Mouse (Mus musculus): ENCODE results near the gene 9130023H24Rik. TPM values are rescaled to one million over a fixed set of nuclear protein-coding genes. Genes with fewer than 3 reads are reported as not detected.

The 9130023H24Rik gene
- total and polyA plus RNA-seq, 3 experiments: 2.1 to 3.2 (median 2.2) TPM

GRCm38 (mm10) chr7:128209826-128210225 lies 28.0 kb downstream of the 9130023H24Rik start:
- Histone ChIP-seq H3K9me3 (replicated peaks; ENCODE audit: low read length) (no peaks in the 10 kb centered on the region), H3K4me3 (replicated peaks in 1 of 3; ENCODE audit: low read depth in 2 of 3, low read length in 2 of 3, poor library complexity in 1 of 3) (no peak overlapping the region), H3K79me2 (replicated peaks; ENCODE audit: control insufficient read depth, extremely low read depth, insufficient read depth, poor library complexity, severe bottlenecking) (no peaks in the 10 kb centered on the region), H3K27ac (ENCODE audit: insufficient read depth, low read depth) (no peak overlapping the region), H3K4me1 (ENCODE audit: control insufficient read depth in 1 of 2, insufficient read depth in 2 of 2) (no peaks in the 10 kb centered on the region; a peak in 1 of 4 replicates), H3K9ac (ENCODE audit: insufficient read depth, low read depth) (no peak overlapping the region), H3K4me2 (ENCODE audit: insufficient read depth, low read depth, poor library complexity, severe bottlenecking) (no peak overlapping the region), H3K27me3 (replicated peaks) (peaks cover 8% of the 10 kb centered on the region), H3K36me3 (replicated peaks in 1 of 2; ENCODE audit: control insufficient read depth in 1 of 2, insufficient read depth in 1 of 2, low read length in 1 of 2) (no peaks in the 10 kb centered on the region)
- DNase-seq (ENCODE audit: extremely low read depth): no peak
- dilution Hi-C loops (cut with MboI; ENCODE audit: extremely low pct_ligation_motif_present, extremely low pct_unique_long_range_greater_than_20kb, low sequenced_read_pairs): no loop called here
- in situ Hi-C loops (cut with MboI; ENCODE audit: low pct_ligation_motif_present, low pct_unique_long_range_greater_than_20kb, low sequenced_read_pairs): loop anchor here (10.0 kb wide), 1 partner anchor 215 kb away; the partner anchor contains the start of gene Pycard
- TF ChIP-seq RAD21 (IDR thresholded peaks at IDR 0.05; ENCODE audit: low read depth, low read length): no peak
- TF ChIP-seq NELFE (IDR thresholded peaks at IDR 0.05; ENCODE audit: low read depth, low read length): no peak
- TF ChIP-seq NRF1 (IDR thresholded peaks at IDR 0.05; ENCODE audit: low read depth, low read length): no peak
- TF ChIP-seq ZC3H11A (IDR thresholded peaks at IDR 0.05; ENCODE audit: low read depth, low read length): no peak
- no peak for TF ChIP-seq ZKSCAN1 (IDR thresholded peaks at IDR 0.05; ENCODE audit: borderline replicate concordance, low read depth, low read length)
- TF ChIP-seq E2F4 (IDR thresholded peaks at IDR 0.05; ENCODE audit: insufficient replicate concordance, low read depth, low read length): no peak
- TF ChIP-seq USF1 (IDR thresholded peaks at IDR 0.05; ENCODE audit: low read depth, low read length): no peak
- TF ChIP-seq TBP (conservative IDR thresholded peaks at IDR 0.05; ENCODE audit: low read depth, low read length): no peak
- no peak for TF ChIP-seq UBTF (IDR thresholded peaks at IDR 0.05; ENCODE audit: low read depth, low read length)
- no peak for TF ChIP-seq MYC (IDR thresholded peaks at IDR 0.05; ENCODE audit: low read depth, low read length)
- no peak for TF ChIP-seq MAZ (IDR thresholded peaks at IDR 0.05; ENCODE audit: low read depth, low read length)
- no peak for TF ChIP-seq JUND (conservative IDR thresholded peaks at IDR 0.05; ENCODE audit: low read depth, low read length)
- TF ChIP-seq GABPA (IDR thresholded peaks at IDR 0.05; ENCODE audit: insufficient replicate concordance, low read depth, low read length): no peak
- no peak for TF ChIP-seq IRF4 (IDR thresholded peaks at IDR 0.05; ENCODE audit: low read depth, low read length)
- TF ChIP-seq SMC3 (IDR thresholded peaks at IDR 0.05; ENCODE audit: low read depth, low read length): no peak
- no peak for TF ChIP-seq ZNF384 (IDR thresholded peaks at IDR 0.05; ENCODE audit: low read depth, low read length)

- H3K27ac ChIP-seq (ENCODE audit: insufficient read depth, low read depth): no peak overlapping the region
- H3K9me3 ChIP-seq (replicated peaks; ENCODE audit: low read length): no peaks in the 10 kb centered on the region
- TF ChIP-seq SMC3 (IDR thresholded peaks at IDR 0.05; ENCODE audit: low read depth, low read length) (peak; percentile 97), ZMIZ1 (IDR thresholded peaks at IDR 0.05; ENCODE audit: low read depth, low read length) (no peak), NELFE (IDR thresholded peaks at IDR 0.05; ENCODE audit: low read depth, low read length) (peak; percentile 37; the same call in 1 of the 2 replicates), ZKSCAN1 (IDR thresholded peaks at IDR 0.05; ENCODE audit: borderline replicate concordance, low read depth, low read length) (no peak), ZC3H11A (IDR thresholded peaks at IDR 0.05; ENCODE audit: low read depth, low read length) (peak; percentile 85), CHD1 (IDR thresholded peaks at IDR 0.05; ENCODE audit: low read depth, low read length) (no peak), IRF4 (IDR thresholded peaks at IDR 0.05; ENCODE audit: low read depth, low read length) (peak; percentile 32; the same call in 1 of the 2 replicates), CTCF (conservative IDR thresholded peaks at IDR 0.05 in 1 of 2, IDR thresholded peaks at IDR 0.05 in 1 of 2; ENCODE audit: low read depth in 2 of 2, low read length in 2 of 2) (peak; percentile 80 to 97), TCF12 (IDR thresholded peaks at IDR 0.05; ENCODE audit: low read depth, low read length) (0 out of 2 replicates have a peak, but pooled peaks have one; percentile 35)
- H3K36me3 ChIP-seq (replicated peaks in 1 of 2; ENCODE audit: control insufficient read depth in 1 of 2, insufficient read depth in 1 of 2, low read length in 1 of 2): no peaks in the 10 kb centered on the region
- peaks cover 12% of the 10 kb centered on the region for H3K27me3 ChIP-seq (replicated peaks)
- in situ Hi-C loops (cut with MboI; ENCODE audit: low pct_ligation_motif_present, low pct_unique_long_range_greater_than_20kb, low sequenced_read_pairs): loop anchor here (10.0 kb wide), 1 partner anchor 213 kb away; the partner anchor contains the start of gene Pycard
- H3K4me2 ChIP-seq (ENCODE audit: insufficient read depth, low read depth, poor library complexity, severe bottlenecking): no peak overlapping the region
- peak; percentile 72 for DNase-seq (ENCODE audit: extremely low read depth)
- H3K4me3 ChIP-seq (replicated peaks in 1 of 3; ENCODE audit: low read depth in 2 of 3, low read length in 2 of 3, poor library complexity in 1 of 3): no peak overlapping the region
- H3K79me2 ChIP-seq (replicated peaks; ENCODE audit: control insufficient read depth, extremely low read depth, insufficient read depth, poor library complexity, severe bottlenecking): no peaks in the 10 kb centered on the region
- dilution Hi-C loops (cut with MboI; ENCODE audit: extremely low pct_ligation_motif_present, extremely low pct_unique_long_range_greater_than_20kb, low sequenced_read_pairs): no loop called here
- H3K9ac ChIP-seq (ENCODE audit: insufficient read depth, low read depth): no peak overlapping the region
- H3K4me1 ChIP-seq (ENCODE audit: control insufficient read depth in 1 of 2, insufficient read depth in 2 of 2): no peaks in the 10 kb centered on the region; a peak in 1 of 4 replicates
These were observed 29.6 kb downstream of the 9130023H24Rik start for GRCm38 (mm10) chr7:128208187-128208586.
